Mouse (Mus musculus) layer of hippocampus, postnatal 10 days (tissue): Measurements from ENCODE around the gene Hmga2. TPM values are rescaled to one million over a fixed set of nuclear protein-coding genes. Genes with fewer than 3 reads are reported as not detected.

Experiments used
- DNase-seq, 2 experiments: peaks; one replicate each; pipeline ENCODE4 v3.0.0; 2021; ENCODE audit warnings: low spot score in 2 of 2
- total RNA-seq, 2 experiments: library from RNA; stranded (reverse); gene quantifications; 2 replicates each; pipeline ENCODE4 v1.2.3; 2021

Gene Hmga2
- total RNA-seq, 2 experiments from 2014 or later, result 0.11 to 0.16 TPM

DNA sequence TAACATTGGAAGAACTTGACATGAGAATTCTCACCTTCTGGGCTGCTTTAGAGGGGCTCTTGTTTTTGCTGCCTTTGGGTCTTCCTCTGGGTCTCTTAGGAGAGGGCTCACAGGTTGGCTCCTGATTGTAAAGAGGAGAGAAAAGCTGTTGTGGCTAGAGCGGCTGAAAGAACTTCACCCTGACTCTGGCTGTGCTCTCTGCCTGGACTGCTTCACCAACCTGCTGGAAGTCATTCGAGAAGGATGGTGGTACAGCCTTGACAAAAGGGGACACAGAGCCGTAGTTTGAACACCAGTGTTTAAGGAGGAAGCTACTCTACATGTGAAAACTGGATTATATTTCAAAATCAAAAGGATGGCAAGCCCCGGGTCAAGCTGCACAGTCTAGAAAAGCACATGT lies 3.1 kb downstream of the Hmga2 start:
- DNase-seq, result no peak

- no peak for DNase-seq
Measured at GRCm38 (mm10) chr10:120472606-120473005, 3.7 kb downstream of the Hmga2 start.

- DNase-seq, result no peak
Measured at GRCm38 (mm10) chr10:120465121-120465520, 11.1 kb downstream of the Hmga2 start.

DNA sequence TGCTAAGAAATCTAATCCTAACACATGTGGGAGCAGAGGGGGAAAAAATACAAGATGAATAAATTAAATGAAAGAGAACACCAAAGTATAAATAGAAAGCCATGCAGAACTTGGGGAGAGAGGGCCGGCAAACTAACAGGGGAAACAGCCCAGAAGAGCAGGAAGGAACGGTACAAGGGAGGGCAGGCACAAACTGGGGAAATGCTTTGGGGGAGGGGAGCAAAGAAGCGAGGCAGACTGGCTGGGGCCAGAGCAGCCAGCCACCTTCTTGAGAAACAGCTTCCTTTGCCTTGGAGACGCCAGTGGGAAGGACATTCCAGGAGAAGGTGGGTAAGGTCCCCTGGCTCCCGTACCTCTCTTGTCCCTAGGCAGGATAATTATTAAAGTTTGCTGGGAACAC lies 14.5 kb downstream of the Hmga2 start:
- DNase-seq, result no peak

DNA sequence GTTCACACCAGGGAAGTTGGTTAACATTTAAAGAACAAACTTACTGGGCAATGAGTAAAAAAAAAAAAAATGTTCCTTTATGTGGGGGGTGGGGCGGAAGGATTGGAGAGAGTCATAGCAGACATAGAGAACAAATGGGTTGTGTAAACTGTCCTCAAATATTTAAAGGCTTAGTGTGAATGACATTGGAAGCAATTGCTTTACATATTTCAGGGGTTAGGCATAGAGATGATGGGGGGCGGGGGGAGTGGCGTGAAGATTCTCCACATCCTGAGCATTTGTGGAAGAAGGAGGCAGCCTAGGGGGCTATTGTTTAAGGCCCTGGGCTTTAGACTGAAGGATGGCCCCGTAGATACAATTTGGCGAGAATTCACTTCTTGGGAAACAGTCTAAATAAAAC lies 15.0 kb downstream of the Hmga2 start:
- no peak for DNase-seq

- no peak for DNase-seq
Measured at GRCm38 (mm10) chr10:120458866-120459265, 17.4 kb downstream of the Hmga2 start.

- peak in 1 of 2 experiments; percentile 21 for DNase-seq
Measured at GRCm38 (mm10) chr10:120449661-120450284, 26.5 kb downstream of the Hmga2 start.

DNA sequence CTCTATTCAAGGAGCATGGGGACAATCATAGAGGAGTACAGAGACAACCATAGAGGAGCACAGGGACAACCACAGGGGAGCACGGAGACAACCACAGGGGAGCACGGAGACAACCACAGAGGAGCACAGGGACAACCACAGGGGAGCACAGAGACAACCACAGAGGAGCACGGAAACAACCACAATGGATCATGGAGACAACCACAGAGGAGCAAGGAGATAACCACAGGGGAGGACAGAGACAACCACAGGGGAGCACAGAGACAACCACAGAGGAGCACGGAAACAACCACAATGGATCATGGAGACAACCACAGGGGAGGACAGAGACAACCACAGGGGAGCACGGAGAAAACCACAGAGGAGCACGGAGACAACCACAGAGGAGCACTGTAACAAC lies 29.5 kb downstream of the Hmga2 start:
- DNase-seq, result no peak

DNA sequence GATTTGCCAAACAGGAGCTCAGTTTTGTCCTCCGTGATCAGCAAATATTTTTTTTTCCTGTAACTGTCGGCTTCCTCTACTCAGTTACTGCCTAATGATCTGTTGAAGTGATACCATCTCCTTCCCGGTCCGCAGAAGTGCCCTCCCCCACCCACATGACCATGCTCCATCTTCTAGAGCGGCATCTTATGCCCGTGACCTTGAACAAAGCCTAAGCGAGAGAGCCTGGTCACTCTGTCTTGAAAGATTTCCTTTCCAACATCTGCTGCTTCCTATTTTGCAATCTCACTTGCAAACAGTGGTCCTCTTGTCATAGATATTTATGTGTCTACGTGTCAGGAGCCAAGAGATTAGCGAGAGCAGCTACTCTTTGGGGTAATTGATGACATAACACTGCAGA lies 30.1 kb downstream of the Hmga2 start:
- no peak for DNase-seq

DNA sequence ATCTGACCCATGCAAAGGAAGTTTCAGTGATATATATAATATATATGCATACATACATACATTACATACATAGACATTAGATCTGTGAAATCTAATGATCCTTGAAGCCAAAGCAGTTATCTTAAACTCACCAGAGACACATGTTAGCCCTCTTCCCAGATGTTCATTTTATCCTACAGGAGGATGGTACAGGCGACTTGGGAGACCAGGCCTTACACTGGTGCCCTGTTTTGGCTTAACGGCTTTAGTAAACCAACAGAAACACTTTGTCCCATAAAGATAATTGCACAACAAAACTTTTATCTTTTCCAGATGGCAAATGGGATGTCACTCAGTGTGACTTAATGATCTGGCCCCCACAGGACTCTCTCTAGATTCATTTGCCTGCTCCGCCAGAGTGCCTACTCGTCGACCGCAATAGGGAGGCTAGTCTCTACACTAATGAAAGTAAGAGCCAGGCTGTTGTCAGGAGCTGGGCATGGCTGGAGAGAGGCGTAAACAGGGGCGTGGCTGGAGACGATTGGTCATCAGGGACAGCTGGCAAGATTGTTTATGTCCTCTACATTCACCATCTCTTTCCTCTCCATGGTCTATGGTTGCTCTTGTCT lies 31.7 kb downstream of the Hmga2 start:
- DNase-seq, result no peak

GRCm38 (mm10) chr10:120443757-120444311 lies 32.4 kb downstream of the Hmga2 start:
- no peak for DNase-seq

GRCm38 (mm10) chr10:120441254-120441653 lies 35.0 kb downstream of the Hmga2 start:
- DNase-seq, result no peak

GRCm38 (mm10) chr10:120434433-120434832 lies 41.8 kb downstream of the Hmga2 start:
- no peak for DNase-seq

DNA sequence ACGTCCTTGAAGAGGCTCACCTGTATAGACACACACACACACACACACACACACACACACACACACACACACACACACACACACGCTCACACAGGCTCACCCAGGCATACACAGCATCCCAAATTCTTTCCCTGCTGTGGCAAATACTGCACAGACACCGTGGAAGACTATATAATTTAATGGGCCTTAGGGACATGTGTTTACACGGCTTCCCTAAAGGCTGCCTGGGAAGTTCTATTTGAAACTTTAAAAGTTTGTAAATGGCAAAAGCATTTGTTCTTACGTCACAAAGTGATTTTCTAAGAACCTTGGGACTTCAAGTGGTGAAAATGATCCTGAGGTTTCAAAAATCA lies 42.8 kb downstream of the Hmga2 start:
- DNase-seq, result no peak

- DNase-seq, result no peak
Measured at GRCm38 (mm10) chr10:120432731-120433462, 43.4 kb downstream of the Hmga2 start.

GRCm38 (mm10) chr10:120432081-120432480 lies 44.2 kb downstream of the Hmga2 start:
- DNase-seq, result no peak

DNA sequence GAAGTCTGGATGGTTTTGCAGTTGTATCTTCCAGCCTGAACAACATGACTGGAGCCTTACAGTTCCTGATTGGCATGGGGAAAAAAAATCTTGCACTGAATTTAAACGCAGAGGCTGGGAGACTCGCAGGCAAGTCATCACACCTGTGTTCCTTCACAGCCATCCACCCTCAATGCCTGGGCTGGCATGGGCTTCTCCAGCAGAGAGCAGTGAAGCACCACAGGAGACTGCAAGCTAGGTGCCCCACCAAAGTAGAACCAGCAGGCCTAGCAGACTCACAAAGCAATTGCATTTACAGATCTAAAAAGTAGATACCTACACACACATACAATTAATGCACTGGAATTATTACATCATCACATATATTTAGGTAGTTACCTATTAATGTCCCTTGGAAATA lies 44.8 kb downstream of the Hmga2 start:
- peak in 1 of 2 experiments; percentile 28 for DNase-seq

DNA sequence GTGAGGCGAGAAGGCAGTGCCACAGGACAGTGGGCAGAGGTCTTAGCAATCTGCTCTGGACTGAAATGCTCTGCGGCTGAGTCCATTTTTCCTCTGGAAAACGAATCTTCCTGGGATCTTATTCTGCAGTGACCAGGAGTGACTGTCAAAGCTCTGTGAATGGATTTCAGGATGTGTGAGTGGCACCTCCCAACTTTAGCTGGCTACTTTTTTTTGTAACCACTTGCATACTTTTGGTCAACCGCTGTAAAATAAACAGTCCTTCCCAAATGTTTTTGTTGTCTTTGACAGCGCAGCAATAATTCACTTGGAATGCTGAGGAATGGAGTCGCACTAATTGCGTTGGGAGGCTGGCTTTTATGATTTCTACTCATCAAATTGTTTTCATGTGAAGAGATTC lies 45.8 kb downstream of the Hmga2 start:
- DNase-seq, result no peak

GRCm38 (mm10) chr10:120429758-120430259 lies 46.5 kb downstream of the Hmga2 start:
- DNase-seq, result no peak

- DNase-seq, result no peak
Measured at GRCm38 (mm10) chr10:120429199-120429551, 47.1 kb downstream of the Hmga2 start.

DNA sequence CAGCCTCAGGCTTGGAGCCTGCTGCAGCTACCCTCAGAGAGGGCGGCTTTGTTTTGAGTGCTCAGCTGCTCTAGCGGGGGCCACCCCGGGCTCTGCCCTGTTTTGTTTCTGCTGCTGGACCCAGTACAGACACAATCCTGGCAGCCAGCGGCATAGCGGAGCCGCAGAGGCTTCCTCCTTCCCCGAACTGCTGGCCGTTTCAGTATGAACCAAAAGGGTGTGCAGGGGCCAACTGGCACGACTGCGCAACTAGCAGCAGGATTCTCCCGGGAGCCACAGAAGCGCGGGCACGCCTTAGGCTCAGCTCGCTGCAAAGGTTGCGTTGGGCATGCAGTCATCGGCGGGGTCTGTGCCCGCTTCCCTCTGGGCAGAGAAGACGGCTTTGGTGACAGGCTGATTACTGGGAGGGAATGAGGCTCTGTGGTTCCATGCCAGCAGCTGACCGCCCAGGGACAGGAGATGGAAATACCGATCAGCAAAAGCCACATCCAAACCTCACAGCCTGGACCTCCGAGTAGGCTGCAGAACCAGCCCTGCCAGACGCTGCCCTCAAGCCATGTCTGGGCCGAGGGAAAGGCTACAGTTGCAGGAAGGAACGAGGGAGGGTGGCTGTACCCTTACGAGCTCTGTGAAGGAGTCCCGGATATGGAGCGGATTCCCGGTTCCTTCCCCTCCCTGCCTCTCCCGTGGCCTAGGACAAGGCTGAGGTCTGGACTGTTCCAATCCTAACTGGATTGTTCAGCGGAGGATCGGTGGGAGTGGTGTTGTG lies 47.7 kb downstream of the Hmga2 start:
- DNase-seq, result peak in 1 of 2 experiments; percentile 40
